Mouse (Mus musculus) monocyte, adult 2 months (primary cell): ENCODE measurements around the gene Cwc22.

Experiments
- DNase-seq, 2 experiments: peaks; one replicate each; pipeline ENCODE4 v3.0.0; 2022; ENCODE audit warnings: low spot score in 2 of 2, low read depth in 1 of 2

Gene Cwc22

GRCm38 (mm10) chr2:77925997-77926396, 20.2 kb downstream of the Cwc22 start:
- no peak for DNase-seq

- no peak for DNase-seq
Observed at GRCm38 (mm10) chr2:77925187-77925924, 20.8 kb downstream of the Cwc22 start.

- DNase-seq, result no peak
Observed at GRCm38 (mm10) chr2:77924003-77924402, 22.2 kb downstream of the Cwc22 start.

- DNase-seq, result no peak
Observed at GRCm38 (mm10) chr2:77923182-77923581, 23.0 kb downstream of the Cwc22 start.

- no peak for DNase-seq
Observed at GRCm38 (mm10) chr2:77921307-77921706, 24.9 kb downstream of the Cwc22 start.

- no peak for DNase-seq
Observed at GRCm38 (mm10) chr2:77920621-77921020, 25.6 kb downstream of the Cwc22 start.

- no peak for DNase-seq
Observed at GRCm38 (mm10) chr2:77918474-77918873, 27.7 kb downstream of the Cwc22 start.

- no peak for DNase-seq
Observed at GRCm38 (mm10) chr2:77918006-77918405, 28.2 kb downstream of the Cwc22 start.

GRCm38 (mm10) chr2:77917360-77917734, 28.8 kb downstream of the Cwc22 start:
- no peak for DNase-seq

- DNase-seq, result no peak
Observed at GRCm38 (mm10) chr2:77916586-77917359, 29.4 kb downstream of the Cwc22 start.

GRCm38 (mm10) chr2:77915187-77915586, 31.0 kb downstream of the Cwc22 start:
- no peak for DNase-seq

- no peak for DNase-seq
Observed at GRCm38 (mm10) chr2:77913628-77914027, 32.5 kb downstream of the Cwc22 start.

- no peak for DNase-seq
Observed at GRCm38 (mm10) chr2:77912197-77912596, 34.0 kb downstream of the Cwc22 start.

- no peak for DNase-seq
Observed at GRCm38 (mm10) chr2:77911452-77911851, 34.7 kb downstream of the Cwc22 start.

- DNase-seq, result no peak
Observed at GRCm38 (mm10) chr2:77910216-77910615, 36.0 kb downstream of the Cwc22 start.

GRCm38 (mm10) chr2:77907164-77907563, 39.0 kb downstream of the Cwc22 start:
- DNase-seq, result no peak

- no peak for DNase-seq
Observed at GRCm38 (mm10) chr2:77905023-77905422, 41.2 kb downstream of the Cwc22 start.

- no peak for DNase-seq
Observed at GRCm38 (mm10) chr2:77904495-77904894, 41.7 kb downstream of the Cwc22 start.

- no peak for DNase-seq
Observed at GRCm38 (mm10) chr2:77903979-77904378, 42.2 kb downstream of the Cwc22 start.

- DNase-seq, result no peak
Observed at GRCm38 (mm10) chr2:77903098-77903497, 43.1 kb downstream of the Cwc22 start.

- no peak for DNase-seq
Observed at GRCm38 (mm10) chr2:77901269-77901668, 44.9 kb downstream of the Cwc22 start.

GRCm38 (mm10) chr2:77900741-77901140, 45.4 kb downstream of the Cwc22 start:
- no peak for DNase-seq

- no peak for DNase-seq
Observed at GRCm38 (mm10) chr2:77900111-77900510, 46.1 kb downstream of the Cwc22 start.
